Mouse (Mus musculus) regulatory T cell (primary cell): ENCODE measurements at regions not wholly inside any gene's neighbourhood (a gene's known extent, or its start where the extent isn't known, plus 50 kb on each side); places are given as distances from the start of the nearest gene placed in this dataset.

Experiments used
- in situ Hi-C: fragments of 300-600 bp; cut with MboI, MseI; formaldehyde crosslinking; loops from one replicate; pipeline ENCODE4 v1.15.1; 2025; ENCODE audit warnings: high pct_unique_total_duplicates

- in situ Hi-C loops = no loop called here
These were observed 51.8 kb upstream of the 1190002N15Rik start for GRCm38 (mm10) chr9:94589672-94590071.

- in situ Hi-C loops = no loop called here
These were observed 64.7 kb upstream of the Slc9a9 start for GRCm38 (mm10) chr9:94604993-94605392.

GRCm38 (mm10) chr9:94606422-94606821 lies 63.3 kb upstream of the Slc9a9 start:
- in situ Hi-C loops = no loop called here

DNA sequence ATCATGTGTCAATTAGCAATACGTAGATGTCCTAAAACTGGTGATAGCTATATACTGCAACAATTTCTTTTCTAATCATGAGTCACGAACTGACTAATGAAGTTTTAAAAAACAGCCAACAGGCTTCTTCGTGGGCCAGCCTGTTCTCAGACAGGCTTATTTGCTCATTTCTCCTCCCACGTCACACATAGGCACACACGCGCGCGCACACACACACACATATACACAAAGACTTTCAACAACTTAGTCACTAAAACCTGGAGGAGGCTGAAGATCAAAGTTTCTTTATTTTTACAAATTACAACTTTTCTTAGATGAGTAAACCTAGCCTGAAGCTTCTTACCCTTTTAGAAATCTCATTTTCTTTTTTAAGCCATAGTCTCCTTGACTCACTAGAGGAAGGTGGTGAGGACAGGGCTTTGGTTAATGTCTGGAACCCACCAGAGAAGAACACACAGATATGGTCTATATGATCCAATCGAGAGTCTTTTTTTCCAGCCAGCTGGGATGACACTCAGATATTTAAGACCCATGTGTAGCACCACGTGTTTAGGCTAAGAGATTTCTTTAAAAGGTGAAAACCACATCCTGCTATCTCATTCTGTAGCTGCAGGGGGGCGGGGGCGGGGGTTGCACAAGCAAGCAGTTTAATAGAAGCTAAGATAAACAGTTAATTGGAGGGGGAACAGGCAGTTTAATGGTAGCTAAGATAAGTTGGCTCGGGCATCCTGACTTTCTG lies 62.5 kb upstream of the Slc9a9 start:
- in situ Hi-C loops = no loop called here

DNA sequence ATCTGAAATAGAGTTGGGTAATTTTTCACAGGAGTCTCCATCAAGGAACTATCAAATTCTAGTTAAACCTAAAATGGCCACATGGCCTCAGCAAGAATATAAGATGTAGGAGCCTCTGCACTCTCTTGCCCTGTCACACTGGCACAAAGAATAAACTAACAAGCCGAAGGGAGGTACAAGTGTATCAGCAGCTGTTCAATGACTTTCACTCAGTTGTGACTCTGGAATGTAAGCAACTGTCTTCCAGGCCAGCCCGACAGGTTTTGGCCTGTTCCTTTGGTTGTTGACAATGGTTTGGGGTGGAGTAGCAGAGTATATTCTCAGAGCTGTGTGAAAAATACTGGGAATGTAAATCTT lies 62.0 kb upstream of the Slc9a9 start:
- in situ Hi-C loops = no loop called here

DNA sequence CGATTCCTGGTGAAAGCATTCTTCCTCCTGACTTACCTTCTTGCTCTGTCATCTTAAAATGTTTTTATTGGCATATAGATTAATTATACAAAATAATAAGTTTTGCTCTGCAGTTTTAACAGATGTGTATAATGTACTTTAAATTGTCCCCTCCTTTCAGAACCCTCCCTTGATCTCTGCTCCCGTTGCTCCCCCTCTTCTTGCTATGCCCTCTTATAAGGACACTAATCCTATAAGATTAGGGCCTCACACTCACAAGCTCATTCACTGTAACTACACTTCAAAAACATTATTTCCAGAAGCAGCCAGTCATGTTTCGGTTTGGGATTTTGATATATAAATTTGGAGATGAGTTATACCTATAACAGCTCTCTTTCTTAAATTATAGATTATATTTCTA lies 59.6 kb upstream of the Slc9a9 start:
- in situ Hi-C loops = no loop called here

DNA sequence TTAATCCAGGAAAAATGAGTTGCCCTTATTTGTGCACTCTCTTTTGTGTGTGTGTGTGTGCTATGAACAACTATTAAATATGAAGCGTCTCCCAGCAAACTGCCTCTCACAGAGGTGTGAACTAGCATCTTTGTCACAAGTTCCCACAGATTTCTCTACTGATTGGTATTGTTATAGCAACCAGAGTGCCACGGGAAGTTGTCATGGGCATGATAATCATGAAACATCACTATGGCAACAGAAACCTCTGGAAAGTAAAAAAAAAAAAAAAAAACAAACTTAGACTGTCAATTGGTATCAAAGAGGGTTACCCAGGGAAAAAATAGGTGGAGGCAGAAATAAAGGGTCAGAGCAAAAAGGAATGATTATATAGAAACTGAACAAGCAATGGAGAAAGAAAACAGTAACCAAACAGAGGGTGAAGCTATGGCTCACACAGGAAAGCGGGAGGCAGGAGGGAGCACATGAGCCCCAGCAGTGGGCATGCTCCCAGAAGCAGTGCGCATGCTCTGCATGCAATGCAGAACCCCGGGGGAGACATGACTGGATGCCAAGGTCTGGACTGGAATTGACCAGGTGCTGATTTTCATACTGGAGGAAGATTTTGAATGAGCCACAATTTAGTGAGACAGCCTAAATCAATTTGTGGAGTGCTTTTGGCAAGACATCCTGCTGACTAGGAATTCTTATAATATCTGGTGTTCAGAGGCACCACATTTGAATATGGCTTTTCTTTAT lies 58.9 kb upstream of the Slc9a9 start:
- in situ Hi-C loops = no loop called here

DNA sequence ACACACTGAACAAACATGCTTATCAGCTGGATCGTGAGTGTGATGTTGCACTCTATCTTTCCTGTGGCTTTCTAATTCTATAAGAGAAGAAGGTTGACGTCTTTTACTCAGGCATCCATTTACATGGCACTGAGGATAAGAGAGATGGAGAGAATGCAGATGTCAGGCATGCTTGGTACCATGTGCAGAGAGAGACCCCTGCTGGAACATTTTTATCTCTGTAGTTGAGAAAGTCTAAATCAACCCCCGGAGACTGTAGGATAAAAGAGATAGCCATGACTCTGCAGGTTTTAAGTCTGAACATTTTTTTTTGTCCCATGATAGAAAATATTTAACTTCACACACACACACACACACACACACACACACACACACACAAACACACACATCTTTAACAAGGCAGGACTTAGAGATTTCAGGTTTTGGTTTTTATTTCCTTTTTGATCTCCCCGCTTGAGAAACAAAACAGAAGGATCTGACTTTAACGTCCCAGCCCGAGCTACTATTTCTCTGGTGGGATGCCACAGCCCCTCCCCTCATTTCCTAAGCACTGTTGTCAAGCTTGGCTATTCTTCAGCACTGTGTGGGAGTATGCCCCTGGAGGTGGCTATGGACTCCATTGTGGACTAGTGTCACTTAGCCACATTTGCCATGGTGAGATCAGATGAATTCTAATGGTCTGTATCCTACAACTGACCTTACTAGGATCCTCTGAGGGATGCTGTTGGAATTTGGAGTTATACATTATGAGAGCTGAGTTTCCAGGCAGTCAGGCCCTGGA lies 55.6 kb upstream of the Slc9a9 start:
- in situ Hi-C loops = no loop called here

GRCm38 (mm10) chr9:94615205-94615604 lies 54.5 kb upstream of the Slc9a9 start:
- in situ Hi-C loops = loop anchor here (5.0 kb wide), 1 partner anchor 78 kb away; the partner anchor contains the start of gene 1190002N15Rik

DNA sequence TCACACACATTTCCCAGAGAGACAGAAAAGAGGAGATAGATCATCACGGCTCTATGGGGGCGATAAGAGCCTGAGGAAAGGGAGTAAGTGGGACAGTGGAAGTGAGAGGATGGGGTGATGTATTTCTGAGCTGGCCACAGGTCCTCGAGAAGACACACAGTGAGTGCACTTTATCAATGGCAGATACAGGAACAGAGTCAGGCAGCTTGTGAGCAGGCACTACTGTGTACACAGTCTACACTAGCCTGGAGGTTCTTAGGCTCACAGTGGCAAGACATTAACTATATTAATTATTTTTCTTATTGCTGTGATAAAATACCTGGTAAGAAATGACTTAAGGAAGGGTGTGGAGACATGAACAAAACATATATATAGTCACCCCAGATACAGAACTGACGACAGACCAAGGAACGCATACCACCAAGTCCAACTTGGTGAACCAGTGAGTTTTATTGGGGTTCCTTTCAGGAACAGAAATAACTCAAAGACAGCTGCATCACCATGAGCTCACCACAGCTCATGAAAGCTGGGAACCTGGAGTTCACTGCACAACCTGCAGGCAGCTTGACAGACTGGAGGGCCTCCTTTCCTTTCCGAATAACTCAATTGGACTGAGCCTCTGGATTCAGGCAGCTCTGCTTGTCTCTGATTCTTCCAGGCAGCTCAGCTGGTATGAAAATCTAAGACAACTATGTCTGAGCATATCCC lies 51.5 kb upstream of the Slc9a9 start:
- in situ Hi-C loops = loop anchor here (5.0 kb wide), 1 partner anchor 81 kb away; the partner anchor contains the start of gene 1190002N15Rik
